Mouse (Mus musculus) myocyte (in vitro differentiated cells): ENCODE data around the gene Fmo5. TPM values are rescaled to one million over a fixed set of nuclear protein-coding genes. Genes with fewer than 3 reads are reported as not detected.

ENCODE experiments used
- H3K27me3 ChIP-seq: one replicate; pipeline ENCODE4 v1.6.1; 2011; ENCODE audit not compliant: control insufficient read depth, insufficient read depth, insufficient read length
- H3K36me3 ChIP-seq: one replicate; pipeline ENCODE4 v1.6.1; 2011; ENCODE audit not compliant: control insufficient read depth, insufficient read depth
- H3K4me2 ChIP-seq: one replicate; pipeline ENCODE4 v1.6.1; 2011; ENCODE audit warnings: low read depth, control low read depth
- H3K4me3 ChIP-seq: one replicate; pipeline ENCODE4 v1.5.1; 2011; ENCODE audit warnings: mild to moderate bottlenecking, control low read depth, moderate library complexity
- H3K79me2 ChIP-seq: one replicate; pipeline ENCODE4 v1.6.1; 2011; ENCODE audit not compliant: control insufficient read depth, insufficient read depth
- H3ac ChIP-seq: one replicate; pipeline ENCODE4 v1.6.1; 2011; ENCODE audit not compliant: control insufficient read depth, insufficient read length
- CEBPB ChIP-seq: IDR thresholded peaks from 2 replicates; pipeline ENCODE4 v1.6.1; 2011; ENCODE audit warnings: mild to moderate bottlenecking, moderate library complexity; ENCODE audit not compliant: poor library complexity, insufficient read depth, severe bottlenecking
- E2F4 ChIP-seq: IDR thresholded peaks from one replicate; pipeline ENCODE4 v1.6.1; 2011; ENCODE audit warnings: mild to moderate bottlenecking, control low read depth, moderate library complexity; ENCODE audit not compliant: insufficient read depth
- MAX ChIP-seq: IDR thresholded peaks from one replicate; pipeline ENCODE4 v1.6.1; 2011; ENCODE audit warnings: low read depth, mild to moderate bottlenecking, control low read depth
- MYOD1 ChIP-seq, 3 experiments: IDR thresholded peaks; one replicate each; pipeline ENCODE4 v1.6.1; 2011; ENCODE audit warnings: control low read depth in 2 of 3, low read depth in 2 of 3, mild to moderate bottlenecking in 2 of 3, moderate library complexity in 1 of 3; ENCODE audit not compliant: insufficient read length in 2 of 3, control insufficient read depth in 1 of 3
- MYOG ChIP-seq, 3 experiments: IDR thresholded peaks; one replicate each; pipeline ENCODE4 v1.6.1; 2011; ENCODE audit warnings: control low read depth in 2 of 3, low read depth in 2 of 3, mild to moderate bottlenecking in 2 of 3; ENCODE audit not compliant: insufficient read length in 2 of 3, control insufficient read depth in 1 of 3, insufficient read depth in 1 of 3
- POLR2A ChIP-seq: IDR thresholded peaks from one replicate; pipeline ENCODE4 v1.6.1; 2011; ENCODE audit warnings: low read depth, mild to moderate bottlenecking, control low read depth, moderate library complexity; ENCODE audit not compliant: insufficient read length
- POLR2AphosphoS2 ChIP-seq: IDR thresholded peaks from one replicate; pipeline ENCODE4 v1.6.1; 2011; ENCODE audit warnings: low read depth, control low read depth; ENCODE audit not compliant: insufficient read length
- REST ChIP-seq: IDR thresholded peaks from one replicate; pipeline ENCODE4 v1.6.1; 2011; ENCODE audit warnings: mild to moderate bottlenecking, control low read depth, moderate library complexity; ENCODE audit not compliant: insufficient read depth, insufficient read length
- SRF ChIP-seq: IDR thresholded peaks from one replicate; pipeline ENCODE4 v1.6.1; 2011; ENCODE audit warnings: low read depth; ENCODE audit not compliant: control insufficient read depth, insufficient read length
- TCF12 ChIP-seq: IDR thresholded peaks from one replicate; pipeline ENCODE4 v1.6.1; 2011; ENCODE audit warnings: mild to moderate bottlenecking, control low read depth; ENCODE audit not compliant: poor library complexity, insufficient read depth, severe bottlenecking
- TCF3 ChIP-seq: IDR thresholded peaks from one replicate; pipeline ENCODE4 v1.6.1; 2011; ENCODE audit warnings: low read depth, control low read depth; ENCODE audit not compliant: insufficient read length
- USF1 ChIP-seq: IDR thresholded peaks from one replicate; pipeline ENCODE4 v1.6.1; 2011; ENCODE audit warnings: low read depth, mild to moderate bottlenecking, control low read depth, moderate library complexity
- polyA plus RNA-seq: library from polyadenylated mRNA; unstranded; fragments of >200 nt; fragmentation: generic; extraction: Trizol; gene quantifications from one replicate; pipeline ENCODE4 v1.2.1, GENCODE M21; 2012; ENCODE audit warnings: missing spikeins

The Fmo5 gene
- polyA plus RNA-seq, 1 experiment: 0.17 TPM

DNA sequence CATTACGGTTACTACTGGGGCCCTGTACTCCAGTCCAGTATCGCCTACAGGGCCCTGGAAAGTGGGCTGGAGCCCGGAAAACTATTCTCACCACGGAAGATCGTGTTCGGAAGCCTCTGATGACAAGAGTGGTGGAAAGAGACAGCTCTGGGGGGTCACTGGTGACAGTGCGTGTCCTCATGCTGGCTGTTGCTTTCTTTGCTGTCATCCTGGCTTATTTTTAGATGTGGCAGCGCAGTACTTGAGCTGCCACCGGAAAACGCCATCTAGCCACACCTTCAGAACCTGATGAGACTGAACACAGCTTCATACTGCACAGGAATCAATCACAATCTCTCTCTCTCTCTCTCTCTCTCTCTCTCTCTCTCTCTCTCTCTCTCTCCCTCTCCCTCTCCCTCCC is 23.0 kb downstream of the Fmo5 start:
- Histone ChIP-seq H3K4me3 (no peak overlapping the region), H3ac (no peak overlapping the region)

DNA sequence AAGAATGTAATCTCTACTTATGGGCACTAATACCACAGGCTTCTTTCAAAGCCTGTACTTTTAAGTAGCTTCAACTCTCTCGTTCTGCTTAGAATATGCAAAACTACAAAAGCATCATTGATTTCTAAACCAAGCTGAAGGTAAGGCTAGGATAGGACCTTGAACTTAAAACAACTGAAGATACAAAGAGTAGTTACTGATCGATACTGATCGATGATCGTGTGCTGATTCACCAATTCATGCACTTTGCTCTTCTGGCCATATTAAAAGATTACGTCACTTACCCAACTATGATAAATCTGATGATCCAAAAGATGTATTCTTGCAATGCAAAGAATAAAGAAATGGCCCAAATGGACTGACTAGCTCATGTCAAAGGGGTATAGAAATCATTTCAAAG is 25.2 kb downstream of the Fmo5 start:
- Histone ChIP-seq H3K4me3 (no peak overlapping the region), H3K27me3 (no peaks in the 10 kb centered on the region), H3K4me2 (no peak overlapping the region), H3K36me3 (no peaks in the 10 kb centered on the region), H3ac (no peak overlapping the region), H3K79me2 (peaks cover 2% of the 10 kb centered on the region)
- TF ChIP-seq USF1 (no peak), MYOD1 (IDR thresholded peaks at IDR 0.05; ENCODE audit: control insufficient read depth in 1 of 3, insufficient read length in 2 of 3, low read depth in 2 of 3) (no peak), TCF12 (no peak), MYOG (IDR thresholded peaks at IDR 0.05; ENCODE audit: control insufficient read depth in 1 of 3, insufficient read depth in 1 of 3, insufficient read length in 2 of 3, low read depth in 2 of 3) (no peak), SRF (no peak), TCF3 (no peak), POLR2AphosphoS2 (no peak), CEBPB (no peak), E2F4 (no peak), REST (no peak), MAX (no peak)

More for the DNA sequence above, 23.0 kb downstream of the Fmo5 start:
- Histone ChIP-seq H3K27me3 (no peaks in the 10 kb centered on the region), H3K79me2 (no peaks in the 10 kb centered on the region), H3K36me3 (no peaks in the 10 kb centered on the region), H3K4me2 (no peak overlapping the region)
- TF ChIP-seq POLR2A: no peak
- no peak for TF ChIP-seq CEBPB
- TF ChIP-seq MYOD1 (IDR thresholded peaks at IDR 0.05; ENCODE audit: control insufficient read depth in 1 of 3, insufficient read length in 2 of 3, low read depth in 2 of 3): no peak
- TF ChIP-seq MYOG (IDR thresholded peaks at IDR 0.05; ENCODE audit: control insufficient read depth in 1 of 3, insufficient read depth in 1 of 3, insufficient read length in 2 of 3, low read depth in 2 of 3): no peak
- no peak for TF ChIP-seq POLR2AphosphoS2
- no peak for TF ChIP-seq USF1
- TF ChIP-seq SRF: no peak
- no peak for TF ChIP-seq E2F4
- TF ChIP-seq REST: no peak
- no peak for TF ChIP-seq TCF12
- no peak for TF ChIP-seq MAX

DNA sequence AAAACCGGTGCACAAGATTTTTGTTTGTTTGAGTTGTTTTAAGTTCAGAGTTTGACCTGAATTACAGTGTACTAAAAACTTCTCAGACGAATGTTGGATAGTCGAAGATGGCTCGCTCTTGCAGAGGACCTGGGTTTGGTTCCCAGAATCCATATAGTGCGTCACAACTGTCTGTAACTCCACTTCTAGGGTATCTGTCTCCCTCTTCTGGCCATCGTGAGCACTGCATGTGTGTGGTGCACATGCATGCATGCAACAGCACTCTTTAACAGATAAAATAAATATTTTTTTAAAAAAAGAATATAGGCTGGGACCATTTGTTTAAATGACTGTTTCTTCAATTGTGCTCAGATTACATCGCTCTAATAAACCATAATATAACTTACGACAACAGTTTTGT is 26.3 kb downstream of the Fmo5 start:
- Histone ChIP-seq H3K4me2 (no peak overlapping the region), H3K4me3 (no peak overlapping the region), H3ac (no peak overlapping the region), H3K27me3 (no peaks in the 10 kb centered on the region), H3K36me3 (no peaks in the 10 kb centered on the region), H3K79me2 (peaks cover 14% of the 10 kb centered on the region)
- no peak for TF ChIP-seq SRF
- TF ChIP-seq TCF12: no peak
- TF ChIP-seq POLR2AphosphoS2: no peak
- no peak for TF ChIP-seq TCF3
- TF ChIP-seq POLR2A: no peak
- no peak for TF ChIP-seq MAX
- TF ChIP-seq E2F4: no peak
- no peak for TF ChIP-seq USF1
- TF ChIP-seq REST: no peak
- no peak for TF ChIP-seq MYOD1 (IDR thresholded peaks at IDR 0.05; ENCODE audit: control insufficient read depth in 1 of 3, insufficient read length in 2 of 3, low read depth in 2 of 3)
- TF ChIP-seq CEBPB: no peak

DNA sequence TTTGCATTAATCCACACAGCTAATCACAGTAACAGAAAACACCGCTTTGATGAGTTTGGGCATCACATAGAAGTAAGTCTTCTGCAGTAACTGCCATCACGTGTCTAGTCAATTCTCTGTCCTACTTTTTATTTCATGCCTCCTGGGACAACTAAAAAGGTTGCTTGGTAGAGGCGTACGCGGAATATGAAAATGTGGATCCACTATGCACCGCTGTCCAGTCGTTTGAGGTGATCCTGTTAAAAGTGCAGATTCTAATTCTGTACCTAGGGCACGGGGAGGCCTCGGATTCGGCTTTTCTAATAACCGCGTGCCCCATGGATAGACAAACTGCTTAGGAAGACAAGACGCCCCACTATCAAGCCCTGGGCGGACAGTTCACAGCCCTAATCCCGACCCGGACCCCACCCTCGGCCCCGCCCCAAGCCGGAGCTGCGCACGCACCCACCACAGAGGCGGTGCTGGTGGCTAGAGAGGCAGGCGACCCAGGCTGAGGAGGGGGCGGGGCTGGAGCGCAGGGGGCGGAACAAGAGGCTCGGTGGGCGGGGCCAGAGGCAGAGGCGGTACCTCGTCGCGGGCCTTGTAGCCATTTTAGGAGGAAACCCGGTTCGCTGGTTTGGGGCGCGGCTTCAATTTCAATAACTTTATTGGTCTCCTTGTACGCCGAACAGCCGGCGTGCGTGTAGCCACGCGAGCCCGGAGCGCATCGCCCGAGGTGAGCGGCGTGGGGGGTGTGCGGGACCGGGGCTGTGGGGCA is 29.2 kb downstream of the Fmo5 start, which contains the start of gene Prkab2:
Gene Prkab2, plus strand, starts transcription at position 539 of the 757 bp plus-strand sequence.
- peaks cover 7% of the 10 kb centered on the region for H3K36me3 ChIP-seq
- H3K27me3 ChIP-seq: no peaks in the 10 kb centered on the region
- no peak for TF ChIP-seq TCF12
- TF ChIP-seq MYOD1 (IDR thresholded peaks at IDR 0.05; ENCODE audit: control insufficient read depth in 1 of 3, insufficient read length in 2 of 3, low read depth in 2 of 3): no peak
- peak; percentile 22 for TF ChIP-seq E2F4
- no peak for TF ChIP-seq MYOG (IDR thresholded peaks at IDR 0.05; ENCODE audit: control insufficient read depth in 1 of 3, insufficient read depth in 1 of 3, insufficient read length in 2 of 3, low read depth in 2 of 3)
- no peak for TF ChIP-seq MAX
- no peak for TF ChIP-seq TCF3
- no peak for TF ChIP-seq USF1
- TF ChIP-seq SRF: peak; percentile 97
- peak; percentile 76 for TF ChIP-seq POLR2AphosphoS2
- peak; percentile 61 for TF ChIP-seq POLR2A
- TF ChIP-seq CEBPB: no peak
- TF ChIP-seq REST: no peak
- peak within 1 kb of the TSS; percentile 32 for H3ac ChIP-seq
- peak within 1 kb of the TSS; percentile 76 for H3K4me3 ChIP-seq
- peak within 1 kb of the TSS; percentile 93 for H3K4me2 ChIP-seq
- peaks cover 21% of the 10 kb centered on the region for H3K79me2 ChIP-seq
